Comparison of ENCODE assay signal across 27 mouse cellular contexts in genomic region chr19:21834952-21835351, GRCm38 (mm10). TPM values are rescaled to one million over a fixed set of nuclear protein-coding genes. Genes with fewer than 3 reads are reported as not detected.
A peak's percentile ranks its signal among the peaks of the same experiment; 100 is the strongest.
DNase-seq lines count a peak whose midpoint lies in the region; ATAC-seq and TF ChIP-seq lines count a peak whose summit lies in the region.
"Had no signal": no experiment of that assay in that cellular context is flagged by ENCODE, and none has a peak within 500 bp of the region (broad histone marks: within the 10 kb centered on the region; RNA-seq: fewer than 3 reads in every experiment).

No protein-coding gene starts in this region.

- TF ChIP-seq EP300 in heart, postnatal 0 days (IDR thresholded peaks at IDR 0.05; ENCODE audit: low read depth): no peak

- 36% methylated on average over 7 of the region's 7 CpGs for WGBS in heart, embryonic 12.5 days
- WGBS in heart, postnatal 0 days: 46% methylated on average over 7 of the region's 7 CpGs
- 77% methylated on average over 7 of the region's 7 CpGs for WGBS in embryonic facial prominence, embryonic 14.5 days
- 81% methylated on average over 7 of the region's 7 CpGs for WGBS in embryonic facial prominence, embryonic 15.5 days

- ATAC-seq in heart, embryonic 12.5 days (ENCODE audit: insufficient number of reproducible peaks, low FRiP score): no peak
- peak; percentile 33; the same call in 1 of the 2 replicates for ATAC-seq in heart, postnatal 0 days (ENCODE audit: insufficient read depth, low read depth)
- no peak; the same call in 1 of the 2 replicates for ATAC-seq in embryonic facial prominence, embryonic 14.5 days (ENCODE audit: low read depth)
- ATAC-seq in embryonic facial prominence, embryonic 15.5 days (ENCODE audit: insufficient number of reproducible peaks, low FRiP score, low TSS enrichment, low read depth): peak; percentile 39; the same call in 1 of the 2 replicates
- ATAC-seq: forebrain, embryonic 15.5 days; intestine, postnatal 0 days had no signal

- peaks cover 18% of the 10 kb centered on the region for H3K4me1 ChIP-seq in heart, embryonic 12.5 days (replicated peaks)
- no peaks in the 10 kb centered on the region for H3K4me1 ChIP-seq in heart, postnatal 0 days (ENCODE audit: control insufficient read depth, insufficient read depth)
- no peaks in the 10 kb centered on the region for H3K4me1 ChIP-seq in embryonic facial prominence, embryonic 14.5 days (ENCODE audit: control insufficient read depth, insufficient read depth, low read length)
- no peaks in the 10 kb centered on the region for H3K4me1 ChIP-seq in embryonic facial prominence, embryonic 15.5 days
- H3K4me1 ChIP-seq: forebrain, embryonic 10.5 days; forebrain, embryonic 15.5 days; liver, embryonic 15.5 days; neural tube, embryonic 12.5 days had no signal

- TF ChIP-seq CTCF in heart, postnatal 0 days (IDR thresholded peaks at IDR 0.05; ENCODE audit: low read depth): no peak

- no peak overlapping the region for H3K4me2 ChIP-seq in heart, embryonic 12.5 days
- H3K4me2 ChIP-seq in heart, postnatal 0 days (ENCODE audit: low read depth, low read length): no peak overlapping the region
- no peak overlapping the region for H3K4me2 ChIP-seq in embryonic facial prominence, embryonic 14.5 days (ENCODE audit: low read depth, low read length)
- H3K4me2 ChIP-seq in embryonic facial prominence, embryonic 15.5 days (replicated peaks): no peak overlapping the region
- H3K4me2 ChIP-seq: forebrain, embryonic 15.5 days; hindbrain, embryonic 14.5 days; liver, embryonic 15.5 days; lung, embryonic 15.5 days; midbrain, embryonic 11.5 days; neural tube, embryonic 12.5 days had no signal

- H3K27ac ChIP-seq in heart, embryonic 12.5 days (ENCODE audit: poor library complexity, severe bottlenecking): peak overlapping the region; percentile 69; the same call in 1 of the 2 replicates
- H3K27ac ChIP-seq in heart, postnatal 0 days (ENCODE audit: low read depth): peak overlapping the region; percentile 47; the same call in 1 of the 2 replicates
- no peak overlapping the region for H3K27ac ChIP-seq in embryonic facial prominence, embryonic 14.5 days (replicated peaks; ENCODE audit: low read depth, low read length)
- H3K27ac ChIP-seq in embryonic facial prominence, embryonic 15.5 days (replicated peaks): 0 out of 2 replicates have a peak overlapping the region, but pooled peaks have one; percentile 41
- H3K27ac ChIP-seq: forebrain, embryonic 10.5 days; forebrain, embryonic 15.5 days; hindbrain, embryonic 14.5 days; liver, embryonic 15.5 days; lung, embryonic 15.5 days; neural tube, embryonic 12.5 days; stomach, postnatal 0 days had no signal

- no peaks in the 10 kb centered on the region for H3K27me3 ChIP-seq in heart, embryonic 12.5 days (replicated peaks)
- H3K27me3 ChIP-seq in heart, postnatal 0 days (ENCODE audit: control insufficient read depth, insufficient read depth, low read length): no peaks in the 10 kb centered on the region
- no peaks in the 10 kb centered on the region for H3K27me3 ChIP-seq in embryonic facial prominence, embryonic 14.5 days (replicated peaks; ENCODE audit: control insufficient read depth, insufficient read depth, low read length)
- no peaks in the 10 kb centered on the region for H3K27me3 ChIP-seq in embryonic facial prominence, embryonic 15.5 days
- H3K27me3 ChIP-seq: forebrain, embryonic 15.5 days; liver, embryonic 15.5 days; lung, embryonic 15.5 days; neural tube, embryonic 12.5 days had no signal

- H3K36me3 ChIP-seq in heart, embryonic 12.5 days: peaks cover 78% of the 10 kb centered on the region
- H3K36me3 ChIP-seq in heart, postnatal 0 days (replicated peaks; ENCODE audit: control insufficient read depth, insufficient read depth, low read length): peaks cover 65% of the 10 kb centered on the region
- H3K36me3 ChIP-seq in embryonic facial prominence, embryonic 14.5 days (ENCODE audit: control insufficient read depth, insufficient read depth, low read length): peaks cover 79% of the 10 kb centered on the region
- H3K36me3 ChIP-seq in embryonic facial prominence, embryonic 15.5 days: peaks cover 63% of the 10 kb centered on the region

- no peak for DNase-seq in heart, postnatal 4 days
- no peak for DNase-seq in heart, postnatal 0 days (ENCODE audit: low spot score)
- no peak for DNase-seq in heart, adult 11 months
- DNase-seq in embryonic facial prominence, embryonic 14.5 days (ENCODE audit: low spot score): peak; percentile 74
- DNase-seq in right cerebral cortex, postnatal 4 days: no peak
- DNase-seq: adrenal gland, postnatal 25 days; B cell, adult 2 months; cerebellum, adult 11-12 months; cerebellum, adult 9-11 months; gastrocnemius, postnatal 36 days; kidney, postnatal 4 days; left cerebral cortex, postnatal 4 days; right cerebral cortex, adult 18-20 months; thymus, adult 18-20 months; thymus, postnatal 25 days had no signal

- no peaks in the 10 kb centered on the region for H3K9me3 ChIP-seq in heart, embryonic 12.5 days (replicated peaks)
- H3K9me3 ChIP-seq in heart, postnatal 0 days (replicated peaks; ENCODE audit: control insufficient read depth, low read length): no peaks in the 10 kb centered on the region
- no peaks in the 10 kb centered on the region for H3K9me3 ChIP-seq in embryonic facial prominence, embryonic 14.5 days (ENCODE audit: control insufficient read depth, low read length)
- H3K9me3 ChIP-seq in embryonic facial prominence, embryonic 15.5 days (replicated peaks): no peaks in the 10 kb centered on the region
- H3K9me3 ChIP-seq: forebrain, embryonic 15.5 days; liver, embryonic 15.5 days; lung, embryonic 15.5 days had no signal

- H3K4me3 ChIP-seq in heart, embryonic 12.5 days: no peak overlapping the region
- H3K4me3 ChIP-seq in heart, postnatal 0 days (ENCODE audit: low read depth, low read length): no peak overlapping the region
- H3K4me3 ChIP-seq in embryonic facial prominence, embryonic 14.5 days (ENCODE audit: low read depth, low read length): no peak overlapping the region
- no peak overlapping the region for H3K4me3 ChIP-seq in embryonic facial prominence, embryonic 15.5 days (replicated peaks)
- H3K4me3 ChIP-seq: forebrain, embryonic 10.5 days; forebrain, embryonic 15.5 days; liver, embryonic 15.5 days; lung, embryonic 15.5 days; myocyte; neural tube, embryonic 12.5 days had no signal

- no peak overlapping the region for H3K9ac ChIP-seq in heart, embryonic 12.5 days
- no peak overlapping the region for H3K9ac ChIP-seq in heart, postnatal 0 days (replicated peaks; ENCODE audit: low read depth, low read length)
- no peak overlapping the region for H3K9ac ChIP-seq in embryonic facial prominence, embryonic 14.5 days (ENCODE audit: low read depth, low read length)
- no peak overlapping the region for H3K9ac ChIP-seq in embryonic facial prominence, embryonic 15.5 days
- H3K9ac ChIP-seq: forebrain, embryonic 15.5 days; hindbrain, embryonic 14.5 days; liver, embryonic 15.5 days; lung, embryonic 15.5 days; neural tube, embryonic 12.5 days had no signal

RNA-seq across cellular contexts. Expression of gene Cemip2, which starts 56.8 kb away (rescaled TPM):
- polyA plus RNA-seq in heart, embryonic 12.5 days (2016; fragmentation: Nextera tagmentation; extraction: Ambion mirVana): 116 and 122 TPM in 2 replicates
- total RNA-seq in heart, postnatal 4 days (2021): 10 to 100 TPM; 47.6 to 53.6 TPM
- total RNA-seq in heart, postnatal 0 days (2014; rRNA removed; ENCODE audit: low replicate concordance): 55.8 and 58.8 TPM in 2 replicates
- polyA plus RNA-seq in heart, postnatal 0 days (2015; fragmentation: Nextera tagmentation; extraction: Ambion mirVana): 19.1 and 20.2 TPM in 2 replicates
- polyA plus RNA-seq in embryonic facial prominence, embryonic 14.5 days (2014; fragmentation: Nextera tagmentation; extraction: Ambion mirVana): 33.8 and 34.7 TPM in 2 replicates
- polyA plus RNA-seq in embryonic facial prominence, embryonic 15.5 days (2015; fragmentation: Nextera tagmentation; extraction: Ambion mirVana): 30.8 and 33.0 TPM in 2 replicates

Comparison
In these comparisons a context has a peak if more than half of its experiments do, and no peak if none do; other contexts are left out.
1. ATAC-seq: peak in heart, postnatal 0 days (single experiment) and embryonic facial prominence, embryonic 15.5 days (single experiment); none in heart, embryonic 12.5 days (single experiment) and embryonic facial prominence, embryonic 14.5 days (single experiment).